Mouse (Mus musculus): ENCODE results near the gene Tmem14a. TPM values are rescaled to one million over a fixed set of nuclear protein-coding genes. Genes with fewer than 3 reads are reported as not detected.

The Tmem14a gene
- total and polyA plus RNA-seq, 2 experiments from 2014 or later = 10.0 to 24.4 TPM

- no peak for DNase-seq (ENCODE audit: low spot score)
Observed at GRCm38 (mm10) chr1:21244290-21244960, 26.1 kb downstream of the Tmem14a start.

GRCm38 (mm10) chr1:21246136-21246535 lies 27.8 kb downstream of the Tmem14a start:
- no peak overlapping the region for H3K4me2 ChIP-seq (ENCODE audit: low read depth, low read length, poor library complexity, severe bottlenecking)
- 54% methylated on average over 3 of the region's 3 CpGs for WGBS

More at GRCm38 (mm10) chr1:21244290-21244960, 26.1 kb downstream of the Tmem14a start:
- Histone ChIP-seq H3K4me3 (ENCODE audit: low read depth, low read length) (no peak overlapping the region), H3K27me3 (ENCODE audit: insufficient read depth, low read length) (no peaks in the 10 kb centered on the region), H3K9me3 (ENCODE audit: low read length) (no peaks in the 10 kb centered on the region), H3K4me1 (ENCODE audit: insufficient read depth, low read length) (no peaks in the 10 kb centered on the region), H3K4me2 (ENCODE audit: low read depth, low read length, poor library complexity, severe bottlenecking) (no peak overlapping the region), H3K36me3 (ENCODE audit: insufficient read depth, low read length) (no peaks in the 10 kb centered on the region), H3K27ac (ENCODE audit: low read depth, low read length) (no peak overlapping the region), H3K9ac (replicated peaks; ENCODE audit: low read length, poor library complexity, severe bottlenecking) (no peak overlapping the region)
- WGBS = 71% methylated on average over 4 of the region's 4 CpGs
- no peak for ATAC-seq (ENCODE audit: low FRiP score)
- no peak for TF ChIP-seq CTCF (IDR thresholded peaks at IDR 0.05)

GRCm38 (mm10) chr1:21247896-21248295 lies 29.5 kb downstream of the Tmem14a start:
- no peaks in the 10 kb centered on the region for H3K9me3 ChIP-seq (ENCODE audit: low read length)
- no peak overlapping the region for H3K9ac ChIP-seq (replicated peaks; ENCODE audit: low read length, poor library complexity, severe bottlenecking)
- no peak overlapping the region for H3K4me3 ChIP-seq (ENCODE audit: low read depth, low read length)
- no peak for ATAC-seq (ENCODE audit: low FRiP score)
- no peaks in the 10 kb centered on the region for H3K27me3 ChIP-seq (ENCODE audit: insufficient read depth, low read length)
- H3K27ac ChIP-seq (ENCODE audit: low read depth, low read length) = no peak overlapping the region
- no peaks in the 10 kb centered on the region for H3K4me1 ChIP-seq (ENCODE audit: insufficient read depth, low read length)
- no peak for TF ChIP-seq CTCF (IDR thresholded peaks at IDR 0.05)
- DNase-seq (ENCODE audit: low spot score) = no peak
- no peaks in the 10 kb centered on the region for H3K36me3 ChIP-seq (ENCODE audit: insufficient read depth, low read length)
- H3K4me2 ChIP-seq (ENCODE audit: low read depth, low read length, poor library complexity, severe bottlenecking) = no peak overlapping the region

More at GRCm38 (mm10) chr1:21246136-21246535, 27.8 kb downstream of the Tmem14a start:
- no peak for TF ChIP-seq CTCF (IDR thresholded peaks at IDR 0.05)
- H3K9ac ChIP-seq (replicated peaks; ENCODE audit: low read length, poor library complexity, severe bottlenecking) = no peak overlapping the region
- no peak for DNase-seq (ENCODE audit: low spot score)
- H3K9me3 ChIP-seq (ENCODE audit: low read length) = no peaks in the 10 kb centered on the region
- no peaks in the 10 kb centered on the region for H3K4me1 ChIP-seq (ENCODE audit: insufficient read depth, low read length)
- no peak overlapping the region for H3K4me3 ChIP-seq (ENCODE audit: low read depth, low read length)
- no peak overlapping the region for H3K27ac ChIP-seq (ENCODE audit: low read depth, low read length)
- ATAC-seq (ENCODE audit: low FRiP score) = no peak
- H3K36me3 ChIP-seq (ENCODE audit: insufficient read depth, low read length) = no peaks in the 10 kb centered on the region
- H3K27me3 ChIP-seq (ENCODE audit: insufficient read depth, low read length) = no peaks in the 10 kb centered on the region

- H3K9me3 ChIP-seq (ENCODE audit: low read length) = no peaks in the 10 kb centered on the region
- H3K36me3 ChIP-seq (ENCODE audit: insufficient read depth, low read length) = no peaks in the 10 kb centered on the region
- no peak overlapping the region for H3K9ac ChIP-seq (replicated peaks; ENCODE audit: low read length, poor library complexity, severe bottlenecking)
- no peak for TF ChIP-seq CTCF (IDR thresholded peaks at IDR 0.05)
- no peaks in the 10 kb centered on the region for H3K4me1 ChIP-seq (ENCODE audit: insufficient read depth, low read length)
- DNase-seq (ENCODE audit: low spot score) = no peak
- no peak for ATAC-seq (ENCODE audit: low FRiP score)
- H3K27ac ChIP-seq (ENCODE audit: low read depth, low read length) = no peak overlapping the region
- no peak overlapping the region for H3K4me2 ChIP-seq (ENCODE audit: low read depth, low read length, poor library complexity, severe bottlenecking)
- WGBS = 85% methylated on average over 9 of the region's 9 CpGs
- H3K4me3 ChIP-seq (ENCODE audit: low read depth, low read length) = no peak overlapping the region
- H3K27me3 ChIP-seq (ENCODE audit: insufficient read depth, low read length) = no peaks in the 10 kb centered on the region
Observed at GRCm38 (mm10) chr1:21248560-21249390, 30.4 kb downstream of the Tmem14a start.

- no peaks in the 10 kb centered on the region for H3K27me3 ChIP-seq (ENCODE audit: insufficient read depth, low read length)
- peaks cover 6% of the 10 kb centered on the region; the same call in 1 of the 2 replicates for H3K36me3 ChIP-seq (ENCODE audit: insufficient read depth, low read length)
- ATAC-seq (ENCODE audit: low FRiP score) = no peak
- DNase-seq (ENCODE audit: low spot score) = no peak
- no peak overlapping the region for H3K9ac ChIP-seq (replicated peaks; ENCODE audit: low read length, poor library complexity, severe bottlenecking)
- H3K27ac ChIP-seq (ENCODE audit: low read depth, low read length) = no peak overlapping the region
- 52% methylated on average over 6 of the region's 6 CpGs for WGBS
- no peak overlapping the region for H3K4me3 ChIP-seq (ENCODE audit: low read depth, low read length)
- no peak for TF ChIP-seq CTCF (IDR thresholded peaks at IDR 0.05)
- no peaks in the 10 kb centered on the region for H3K4me1 ChIP-seq (ENCODE audit: insufficient read depth, low read length)
- no peak overlapping the region for H3K4me2 ChIP-seq (ENCODE audit: low read depth, low read length, poor library complexity, severe bottlenecking)
- no peaks in the 10 kb centered on the region for H3K9me3 ChIP-seq (ENCODE audit: low read length)
Observed at GRCm38 (mm10) chr1:21251661-21252060, 33.3 kb downstream of the Tmem14a start.

All from midbrain, postnatal 0 days (tissue).